Mouse (Mus musculus): ENCODE measurements around the gene Fcrl5. TPM values are rescaled to one million over a fixed set of nuclear protein-coding genes. Genes with fewer than 3 reads are reported as not detected.

Fcrl5 gene
- polyA plus RNA-seq (2015; fragmentation: Nextera tagmentation; extraction: Ambion mirVana): not detected in 2 replicates

GRCm38 (mm10) chr3:87435479-87435878 is at the start of gene Fcrl5:
Gene Fcrl5 (plus strand): TSS chr3:87435773.

GRCm38 (mm10) chr3:87525043-87525836 is 89.7 kb downstream of the Fcrl5 start, which contains the start of gene Etv3:
Gene Etv3 (plus strand): TSS chr3:87525407.

Other genes starting within 250 kb of the Fcrl5 start
- gene Fcrls, start 172.0 kb upstream of the Fcrl5 start, polyA plus RNA-seq (2015; fragmentation: Nextera tagmentation; extraction: Ambion mirVana): 7.1 and 10.2 TPM in 2 replicates
- gene Cd5l, start 77.9 kb upstream of the Fcrl5 start, polyA plus RNA-seq (2015; fragmentation: Nextera tagmentation; extraction: Ambion mirVana): 0.15 and 0.23 TPM in 2 replicates
- gene Fcrl1, start 59.4 kb upstream of the Fcrl5 start, polyA plus RNA-seq (2015; fragmentation: Nextera tagmentation; extraction: Ambion mirVana): 0.27 TPM in 1 of 2 replicates, not detected in the other
- 6.3 and 8.4 TPM in 2 replicates for gene Etv3, start 89.6 kb downstream of the Fcrl5 start, polyA plus RNA-seq (2015; fragmentation: Nextera tagmentation; extraction: Ambion mirVana)
- 5.8 and 6.3 TPM in 2 replicates for gene Arhgef11, start 181.8 kb downstream of the Fcrl5 start, polyA plus RNA-seq (2015; fragmentation: Nextera tagmentation; extraction: Ambion mirVana)